Mouse (Mus musculus): Measurements from ENCODE around the gene Ehmt1. TPM values are rescaled to one million over a fixed set of nuclear protein-coding genes. Genes with fewer than 3 reads are reported as not detected.

The Ehmt1 gene
- polyA plus RNA-seq, 1 experiment from 2014 or later, result 19.8 TPM

GRCm38 (mm10) chr2:24929119-24929518 lies 9.7 kb upstream of the Ehmt1 start:
- WGBS, result 34% methylated on average over 2 of the region's 2 CpGs
- H3K27me3 ChIP-seq (replicated peaks; ENCODE audit: control insufficient read depth, insufficient read depth, low read length), result no peaks in the 10 kb centered on the region
- H3K4me2 ChIP-seq (replicated peaks; ENCODE audit: low read depth), result no peak overlapping the region
- H3K9me3 ChIP-seq (ENCODE audit: control insufficient read depth), result no peaks in the 10 kb centered on the region
- 0 out of 2 replicates have a peak, but pooled peaks cover 3% of the 10 kb centered on the region for H3K4me1 ChIP-seq (replicated peaks; ENCODE audit: control insufficient read depth, insufficient read depth, low read length)
- H3K9ac ChIP-seq (ENCODE audit: low read depth, low read length), result no peak overlapping the region
- peaks cover 19% of the 10 kb centered on the region; the same call in 1 of the 2 replicates for H3K36me3 ChIP-seq (ENCODE audit: control insufficient read depth, insufficient read depth)
- peak; percentile 62 for ATAC-seq
- no peak overlapping the region for H3K4me3 ChIP-seq (ENCODE audit: low read depth, low read length)
- peak; percentile 16 for TF ChIP-seq CTCF (IDR thresholded peaks at IDR 0.05; ENCODE audit: low read depth)
- H3K27ac ChIP-seq (ENCODE audit: low read depth, low read length), result no peak overlapping the region

- Histone ChIP-seq H3K9me3 (ENCODE audit: control insufficient read depth) (no peaks in the 10 kb centered on the region), H3K4me3 (ENCODE audit: low read depth, low read length) (no peak overlapping the region), H3K4me2 (replicated peaks; ENCODE audit: low read depth) (no peak overlapping the region), H3K4me1 (replicated peaks; ENCODE audit: control insufficient read depth, insufficient read depth, low read length) (0 out of 2 replicates have a peak, but pooled peaks cover 3% of the 10 kb centered on the region), H3K27me3 (replicated peaks; ENCODE audit: control insufficient read depth, insufficient read depth, low read length) (no peaks in the 10 kb centered on the region), H3K27ac (ENCODE audit: low read depth, low read length) (0 out of 2 replicates have a peak overlapping the region, but pooled peaks have one; percentile 28), H3K9ac (ENCODE audit: low read depth, low read length) (no peak overlapping the region), H3K36me3 (ENCODE audit: control insufficient read depth, insufficient read depth) (peaks cover 19% of the 10 kb centered on the region; the same call in 1 of the 2 replicates)
- ATAC-seq, result peak; percentile 71
- 46% methylated on average over 4 of the region's 4 CpGs for WGBS
- TF ChIP-seq CTCF (IDR thresholded peaks at IDR 0.05; ENCODE audit: low read depth), result no peak
Measured at GRCm38 (mm10) chr2:24927810-24928479, 8.5 kb upstream of the Ehmt1 start.

- no peak overlapping the region for H3K4me3 ChIP-seq (ENCODE audit: low read depth, low read length)
- no peak overlapping the region for H3K27ac ChIP-seq (ENCODE audit: low read depth, low read length)
- 0 out of 2 replicates have a peak, but pooled peaks cover 3% of the 10 kb centered on the region for H3K4me1 ChIP-seq (replicated peaks; ENCODE audit: control insufficient read depth, insufficient read depth, low read length)
- no peak overlapping the region for H3K4me2 ChIP-seq (replicated peaks; ENCODE audit: low read depth)
- peaks cover 19% of the 10 kb centered on the region; the same call in 1 of the 2 replicates for H3K36me3 ChIP-seq (ENCODE audit: control insufficient read depth, insufficient read depth)
- 62% methylated on average over 7 of the region's 7 CpGs for WGBS
- H3K9ac ChIP-seq (ENCODE audit: low read depth, low read length), result no peak overlapping the region
- no peaks in the 10 kb centered on the region for H3K27me3 ChIP-seq (replicated peaks; ENCODE audit: control insufficient read depth, insufficient read depth, low read length)
- no peaks in the 10 kb centered on the region for H3K9me3 ChIP-seq (ENCODE audit: control insufficient read depth)
- no peak for TF ChIP-seq CTCF (IDR thresholded peaks at IDR 0.05; ENCODE audit: low read depth)
- no peak for ATAC-seq
Measured at GRCm38 (mm10) chr2:24926965-24927358, 7.5 kb upstream of the Ehmt1 start.

GRCm38 (mm10) chr2:24926345-24926964 lies 7.0 kb upstream of the Ehmt1 start:
- H3K27ac ChIP-seq (ENCODE audit: low read depth, low read length), result no peak overlapping the region

GRCm38 (mm10) chr2:24925284-24925683 lies 5.9 kb upstream of the Ehmt1 start:
- peaks cover 19% of the 10 kb centered on the region; the same call in 1 of the 2 replicates for H3K36me3 ChIP-seq (ENCODE audit: control insufficient read depth, insufficient read depth)
- no peaks in the 10 kb centered on the region for H3K27me3 ChIP-seq (replicated peaks; ENCODE audit: control insufficient read depth, insufficient read depth, low read length)
- WGBS, result 83% methylated on average over 8 of the region's 8 CpGs
- H3K9me3 ChIP-seq (ENCODE audit: control insufficient read depth), result no peaks in the 10 kb centered on the region
- no peak overlapping the region for H3K27ac ChIP-seq (ENCODE audit: low read depth, low read length)
- ATAC-seq, result no peak
- no peak overlapping the region for H3K4me2 ChIP-seq (replicated peaks; ENCODE audit: low read depth)
- H3K4me1 ChIP-seq (replicated peaks; ENCODE audit: control insufficient read depth, insufficient read depth, low read length), result 0 out of 2 replicates have a peak, but pooled peaks cover 3% of the 10 kb centered on the region
- no peak for TF ChIP-seq CTCF (IDR thresholded peaks at IDR 0.05; ENCODE audit: low read depth)
- H3K9ac ChIP-seq (ENCODE audit: low read depth, low read length), result no peak overlapping the region
- H3K4me3 ChIP-seq (ENCODE audit: low read depth, low read length), result no peak overlapping the region

More at GRCm38 (mm10) chr2:24926345-24926964, 7.0 kb upstream of the Ehmt1 start:
- TF ChIP-seq CTCF (IDR thresholded peaks at IDR 0.05; ENCODE audit: low read depth), result no peak
- Histone ChIP-seq H3K9ac (ENCODE audit: low read depth, low read length) (no peak overlapping the region), H3K9me3 (ENCODE audit: control insufficient read depth) (no peaks in the 10 kb centered on the region), H3K4me3 (ENCODE audit: low read depth, low read length) (no peak overlapping the region), H3K27me3 (replicated peaks; ENCODE audit: control insufficient read depth, insufficient read depth, low read length) (no peaks in the 10 kb centered on the region), H3K36me3 (ENCODE audit: control insufficient read depth, insufficient read depth) (peaks cover 19% of the 10 kb centered on the region; the same call in 1 of the 2 replicates), H3K4me2 (replicated peaks; ENCODE audit: low read depth) (no peak overlapping the region), H3K4me1 (replicated peaks; ENCODE audit: control insufficient read depth, insufficient read depth, low read length) (0 out of 2 replicates have a peak, but pooled peaks cover 3% of the 10 kb centered on the region)
- WGBS, result 85% methylated on average over 9 of the region's 9 CpGs
- ATAC-seq, result no peak

- H3K27me3 ChIP-seq (replicated peaks; ENCODE audit: control insufficient read depth, insufficient read depth, low read length), result no peaks in the 10 kb centered on the region
- H3K27ac ChIP-seq (ENCODE audit: low read depth, low read length), result no peak overlapping the region
- 48% methylated on average over 2 of the region's 2 CpGs for WGBS
- peaks cover 19% of the 10 kb centered on the region; the same call in 1 of the 2 replicates for H3K36me3 ChIP-seq (ENCODE audit: control insufficient read depth, insufficient read depth)
- no peak overlapping the region for H3K4me3 ChIP-seq (ENCODE audit: low read depth, low read length)
- ATAC-seq, result no peak
- peak; percentile 75 for TF ChIP-seq CTCF (IDR thresholded peaks at IDR 0.05; ENCODE audit: low read depth)
- no peaks in the 10 kb centered on the region for H3K9me3 ChIP-seq (ENCODE audit: control insufficient read depth)
- H3K9ac ChIP-seq (ENCODE audit: low read depth, low read length), result no peak overlapping the region
- H3K4me1 ChIP-seq (replicated peaks; ENCODE audit: control insufficient read depth, insufficient read depth, low read length), result no peaks in the 10 kb centered on the region
- H3K4me2 ChIP-seq (replicated peaks; ENCODE audit: low read depth), result no peak overlapping the region
Measured at GRCm38 (mm10) chr2:24923561-24923960, 4.1 kb upstream of the Ehmt1 start.
